Mouse (Mus musculus) hindbrain, embryonic 13.5 days (tissue): ENCODE data around the gene Map1lc3b. TPM values are rescaled to one million over a fixed set of nuclear protein-coding genes. Genes with fewer than 3 reads are reported as not detected.

Experiments used
- ATAC-seq: fragments of 200-750 bp; cut with Nextera tagmentation; 2 replicates; pipeline ENCODE4 v1.8.0; 2017; ENCODE audit warnings: moderate TSS enrichment; ENCODE audit not compliant: low FRiP score
- H3K27ac ChIP-seq: fragments of 300-500 bp; sonication (generic); 2 replicates; pipeline ENCODE4 v1.5.1; 2015; ENCODE audit warnings: inconsistent platforms, mild to moderate bottlenecking, moderate library complexity
- H3K27me3 ChIP-seq: fragments of 300-500 bp; sonication (generic); 2 replicates; pipeline ENCODE4 v1.6.1; 2015; ENCODE audit warnings: mild to moderate bottlenecking, inconsistent platforms
- H3K36me3 ChIP-seq: fragments of 300-500 bp; sonication (generic); 2 replicates; pipeline ENCODE4 v1.6.1; 2015; ENCODE audit warnings: mild to moderate bottlenecking, inconsistent platforms
- H3K4me1 ChIP-seq: fragments of 300-500 bp; sonication (generic); replicated peaks from 2 replicates; pipeline ENCODE4 v1.6.1; 2015; ENCODE audit warnings: inconsistent platforms
- H3K4me2 ChIP-seq: fragments of 300-500 bp; sonication (generic); 2 replicates; pipeline ENCODE4 v1.6.1; 2015; ENCODE audit warnings: inconsistent platforms, mild to moderate bottlenecking, moderate library complexity
- H3K4me3 ChIP-seq: fragments of 300-500 bp; sonication (generic); 2 replicates; pipeline ENCODE4 v1.5.1; 2015; ENCODE audit warnings: mild to moderate bottlenecking, inconsistent platforms
- H3K9ac ChIP-seq: fragments of 300-500 bp; sonication (generic); 2 replicates; pipeline ENCODE4 v1.6.1; 2015; ENCODE audit warnings: mild to moderate bottlenecking, inconsistent platforms
- H3K9me3 ChIP-seq: fragments of 300-500 bp; sonication (generic); 2 replicates; pipeline ENCODE4 v1.6.1; 2016; ENCODE audit warnings: inconsistent platforms
- WGBS: fragments of 180-500 bp; shearing (Covaris S2); methylation state at CpG from one replicate; pipeline ENCODE4 v1.1.7; 2015; 5-methylcytosine and 5-hydroxymethylcytosine counted together
- polyA plus RNA-seq: library from polyadenylated mRNA; unstranded; fragments of >200 nt; fragmentation: Nextera tagmentation; extraction: Ambion mirVana; gene quantifications from 2 replicates; pipeline ENCODE4 v1.2.1, GENCODE M21; 2015

Gene Map1lc3b
- polyA plus RNA-seq, 1 experiment from 2014 or later: 372 TPM

DNA sequence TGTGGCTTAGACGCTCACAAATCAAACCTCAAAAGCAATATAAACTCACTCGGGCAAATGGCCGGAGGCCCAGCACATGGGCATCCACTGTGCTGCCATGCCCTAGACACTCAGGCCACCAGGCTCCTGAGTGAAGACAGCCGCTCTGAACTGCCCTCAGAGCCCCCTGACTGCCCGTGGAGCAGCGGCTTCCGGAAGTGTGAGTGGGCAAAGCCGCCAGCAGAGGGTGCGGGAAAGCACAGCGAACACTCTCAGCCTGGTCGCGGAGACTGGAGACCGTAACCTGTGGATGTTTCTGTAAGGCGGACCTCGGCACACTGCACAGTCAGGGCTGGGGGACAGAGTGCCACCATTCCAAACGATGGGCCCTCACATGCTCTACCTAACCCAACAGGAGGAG, 31.6 kb upstream of the Map1lc3b start:
- H3K27ac ChIP-seq: no peak overlapping the region
- H3K9ac ChIP-seq: no peak overlapping the region
- H3K9me3 ChIP-seq: no peaks in the 10 kb centered on the region
- H3K36me3 ChIP-seq: peaks cover 63% of the 10 kb centered on the region
- H3K4me2 ChIP-seq: no peak overlapping the region
- no peaks in the 10 kb centered on the region for H3K27me3 ChIP-seq
- no peak for ATAC-seq
- H3K4me3 ChIP-seq: no peak overlapping the region
- H3K4me1 ChIP-seq: peaks cover 7% of the 10 kb centered on the region; the same call in 1 of the 2 replicates
- 93% methylated on average over 16 of the region's 16 CpGs for WGBS

DNA sequence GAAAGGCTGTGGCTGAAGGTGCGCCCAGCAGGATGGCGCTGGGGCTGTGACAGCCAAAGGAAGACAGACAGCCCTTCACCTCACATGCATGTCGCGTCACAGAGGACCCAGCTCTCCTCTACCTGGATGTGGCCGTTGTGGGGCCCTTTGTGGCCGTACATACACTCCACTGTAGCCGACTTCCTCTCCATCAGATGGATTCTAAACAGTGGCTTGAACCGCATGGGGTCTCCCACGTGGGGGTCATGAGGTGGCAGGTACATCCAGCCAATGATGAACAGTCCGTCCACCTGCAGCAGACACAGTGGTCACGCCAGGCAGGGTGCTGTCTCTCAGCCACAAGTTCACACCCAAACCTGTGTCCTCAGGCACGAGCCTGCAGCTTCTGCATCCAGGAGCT, 30.4 kb upstream of the Map1lc3b start:
- no peak for ATAC-seq
- peaks cover 56% of the 10 kb centered on the region for H3K36me3 ChIP-seq
- no peaks in the 10 kb centered on the region for H3K27me3 ChIP-seq
- no peak overlapping the region for H3K27ac ChIP-seq
- WGBS: 95% methylated on average over 12 of the region's 12 CpGs
- H3K9ac ChIP-seq: 0 out of 2 replicates have a peak overlapping the region, but pooled peaks have one; percentile 5
- H3K4me1 ChIP-seq: peaks cover 8% of the 10 kb centered on the region; the same call in 1 of the 2 replicates
- no peak overlapping the region for H3K4me3 ChIP-seq
- H3K9me3 ChIP-seq: no peaks in the 10 kb centered on the region
- no peak overlapping the region for H3K4me2 ChIP-seq

- H3K27me3 ChIP-seq: no peaks in the 10 kb centered on the region
- 90% methylated on average over 7 of the region's 7 CpGs for WGBS
- no peak overlapping the region for H3K27ac ChIP-seq
Measured at GRCm38 (mm10) chr8:121560432-121561100, 29.6 kb upstream of the Map1lc3b start.

DNA sequence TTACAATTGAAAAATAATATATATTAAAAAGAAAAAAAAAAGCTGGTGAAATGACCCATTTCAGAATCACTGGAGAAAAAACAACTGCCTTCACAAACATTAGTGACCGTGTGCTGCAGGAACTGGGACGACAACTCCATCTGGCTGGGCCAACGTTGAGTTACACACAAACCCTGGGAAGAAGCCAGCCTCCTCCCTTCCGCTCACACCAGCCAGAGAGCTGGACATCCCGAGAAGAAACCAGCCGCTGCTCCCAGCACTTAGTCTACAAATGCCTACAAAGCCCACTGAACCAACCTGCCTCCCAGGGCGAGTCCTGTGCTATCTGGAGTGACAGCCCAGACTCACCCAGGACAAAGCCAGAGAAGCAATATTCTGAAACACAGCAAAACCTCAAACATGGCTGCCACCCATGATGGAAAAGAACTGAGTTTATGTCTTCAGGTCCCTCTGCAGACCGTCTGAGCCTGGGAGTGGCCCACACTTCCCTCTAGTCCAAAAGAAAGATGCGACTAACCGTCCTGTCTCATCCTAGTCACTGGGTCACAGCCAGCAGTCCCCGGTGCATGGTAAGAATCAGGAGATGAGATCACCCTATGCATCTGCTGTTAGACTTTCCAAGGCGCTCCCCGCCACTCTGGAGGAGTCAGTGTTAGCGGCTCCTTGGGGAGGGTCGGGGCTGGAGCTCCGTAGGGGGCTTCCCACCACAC, 28.4 kb upstream of the Map1lc3b start:
- Histone ChIP-seq H3K4me1 (peaks cover 26% of the 10 kb centered on the region), H3K27ac (no peak overlapping the region), H3K4me3 (no peak overlapping the region), H3K9ac (no peak overlapping the region), H3K4me2 (no peak overlapping the region), H3K9me3 (no peaks in the 10 kb centered on the region), H3K36me3 (peaks cover 47% of the 10 kb centered on the region), H3K27me3 (no peaks in the 10 kb centered on the region)
- 85% methylated on average over 16 of the region's 16 CpGs for WGBS
- no peak for ATAC-seq

More at GRCm38 (mm10) chr8:121560432-121561100, 29.6 kb upstream of the Map1lc3b start:
- Histone ChIP-seq H3K4me3 (no peak overlapping the region), H3K9ac (0 out of 2 replicates have a peak overlapping the region, but pooled peaks have one; percentile 5), H3K4me1 (peaks cover 16% of the 10 kb centered on the region), H3K4me2 (no peak overlapping the region), H3K9me3 (no peaks in the 10 kb centered on the region), H3K36me3 (peaks cover 52% of the 10 kb centered on the region)
- no peak for ATAC-seq

GRCm38 (mm10) chr8:121562941-121563351, 27.2 kb upstream of the Map1lc3b start:
- no peak overlapping the region for H3K4me3 ChIP-seq
- H3K27me3 ChIP-seq: no peaks in the 10 kb centered on the region
- H3K9me3 ChIP-seq: no peaks in the 10 kb centered on the region
- peaks cover 42% of the 10 kb centered on the region for H3K36me3 ChIP-seq
- no peak overlapping the region for H3K4me2 ChIP-seq
- H3K9ac ChIP-seq: no peak overlapping the region
- 75% methylated on average over 9 of the region's 9 CpGs for WGBS
- H3K27ac ChIP-seq: no peak overlapping the region
- ATAC-seq: no peak
- H3K4me1 ChIP-seq: peaks cover 28% of the 10 kb centered on the region

GRCm38 (mm10) chr8:121563701-121564100, 26.5 kb upstream of the Map1lc3b start:
- Histone ChIP-seq H3K9me3 (no peaks in the 10 kb centered on the region), H3K27ac (no peak overlapping the region), H3K9ac (no peak overlapping the region), H3K4me3 (no peak overlapping the region), H3K36me3 (peaks cover 35% of the 10 kb centered on the region), H3K27me3 (no peaks in the 10 kb centered on the region), H3K4me2 (no peak overlapping the region), H3K4me1 (peaks cover 35% of the 10 kb centered on the region)
- ATAC-seq: no peak
- WGBS: 62% methylated on average over 6 of the region's 6 CpGs

DNA sequence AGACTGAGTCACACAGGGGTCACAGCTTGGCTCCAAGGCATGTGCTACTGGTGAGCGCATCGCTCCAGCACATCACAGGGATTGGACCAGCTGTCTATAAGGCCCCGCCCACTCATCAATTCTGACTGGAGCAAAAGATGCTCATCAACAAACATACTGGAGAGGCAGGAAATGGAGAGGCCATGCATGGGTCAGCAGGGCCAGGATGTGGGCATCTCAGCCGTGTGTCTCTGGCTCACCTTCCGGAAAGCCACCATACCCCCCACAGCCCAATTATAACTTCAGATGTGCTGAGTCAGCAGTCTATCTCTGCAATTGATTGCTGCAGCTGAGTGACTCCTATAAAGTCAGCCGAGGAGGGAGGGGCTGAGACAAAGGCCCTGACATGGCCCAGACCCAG, 21.8 kb upstream of the Map1lc3b start:
- WGBS: 68% methylated on average over 6 of the region's 6 CpGs
- no peak overlapping the region for H3K4me2 ChIP-seq
- ATAC-seq: no peak
- H3K4me1 ChIP-seq: peaks cover 35% of the 10 kb centered on the region
- H3K4me3 ChIP-seq: no peak overlapping the region
- H3K9ac ChIP-seq: no peak overlapping the region
- H3K27ac ChIP-seq: no peak overlapping the region
- H3K9me3 ChIP-seq: no peaks in the 10 kb centered on the region
- H3K36me3 ChIP-seq: peaks cover 9% of the 10 kb centered on the region; the same call in 1 of the 2 replicates
- H3K27me3 ChIP-seq: no peaks in the 10 kb centered on the region

GRCm38 (mm10) chr8:121570335-121570734, 19.8 kb upstream of the Map1lc3b start:
- Histone ChIP-seq H3K27ac (no peak overlapping the region), H3K27me3 (no peaks in the 10 kb centered on the region), H3K4me3 (no peak overlapping the region), H3K9me3 (no peaks in the 10 kb centered on the region), H3K4me1 (peaks cover 41% of the 10 kb centered on the region), H3K9ac (no peak overlapping the region), H3K4me2 (no peak overlapping the region), H3K36me3 (no peaks in the 10 kb centered on the region)
- no peak for ATAC-seq
- 85% methylated on average over 21 of the region's 21 CpGs for WGBS

GRCm38 (mm10) chr8:121570801-121571200, 19.4 kb upstream of the Map1lc3b start:
- H3K9me3 ChIP-seq: no peaks in the 10 kb centered on the region

GRCm38 (mm10) chr8:121572121-121572520, 18.0 kb upstream of the Map1lc3b start:
- no peaks in the 10 kb centered on the region for H3K36me3 ChIP-seq
- no peak overlapping the region for H3K4me3 ChIP-seq
- WGBS: 83% methylated on average over 7 of the region's 7 CpGs
- no peak for ATAC-seq
- H3K4me2 ChIP-seq: no peak overlapping the region
- H3K9ac ChIP-seq: no peak overlapping the region
- no peak overlapping the region for H3K27ac ChIP-seq
- no peaks in the 10 kb centered on the region for H3K27me3 ChIP-seq
- H3K9me3 ChIP-seq: no peaks in the 10 kb centered on the region
- peaks cover 47% of the 10 kb centered on the region for H3K4me1 ChIP-seq

More at GRCm38 (mm10) chr8:121570801-121571200, 19.4 kb upstream of the Map1lc3b start:
- Histone ChIP-seq H3K27me3 (no peaks in the 10 kb centered on the region), H3K4me2 (no peak overlapping the region), H3K4me3 (no peak overlapping the region), H3K36me3 (no peaks in the 10 kb centered on the region), H3K27ac (no peak overlapping the region), H3K4me1 (peaks cover 41% of the 10 kb centered on the region), H3K9ac (no peak overlapping the region)
- 88% methylated on average over 17 of the region's 17 CpGs for WGBS
- no peak for ATAC-seq

GRCm38 (mm10) chr8:121573275-121573674, 16.9 kb upstream of the Map1lc3b start:
- Histone ChIP-seq H3K4me2 (no peak overlapping the region), H3K27ac (no peak overlapping the region; the same call in 1 of the 2 replicates), H3K36me3 (no peaks in the 10 kb centered on the region), H3K9ac (no peak overlapping the region), H3K4me1 (peaks cover 52% of the 10 kb centered on the region), H3K4me3 (no peak overlapping the region), H3K9me3 (no peaks in the 10 kb centered on the region), H3K27me3 (no peaks in the 10 kb centered on the region)
- ATAC-seq: no peak
- 44% methylated on average over 3 of the region's 3 CpGs for WGBS

GRCm38 (mm10) chr8:121575661-121576060, 14.5 kb upstream of the Map1lc3b start:
- H3K36me3 ChIP-seq: no peaks in the 10 kb centered on the region
- H3K27me3 ChIP-seq: no peaks in the 10 kb centered on the region
- H3K4me3 ChIP-seq: no peak overlapping the region
- peak overlapping the region; percentile 11; the same call in 1 of the 2 replicates for H3K9ac ChIP-seq
- 93% methylated on average over 3 of the region's 3 CpGs for WGBS
- ATAC-seq: no peak
- H3K27ac ChIP-seq: no peak overlapping the region
- peaks cover 59% of the 10 kb centered on the region for H3K4me1 ChIP-seq
- H3K9me3 ChIP-seq: no peaks in the 10 kb centered on the region
- H3K4me2 ChIP-seq: no peak overlapping the region; the same call in 1 of the 2 replicates
